Mouse (Mus musculus) liver, embryonic 12.5 days (tissue): ENCODE results near the gene Rhot1. TPM values are rescaled to one million over a fixed set of nuclear protein-coding genes. Genes with fewer than 3 reads are reported as not detected.
"Not testable (repeated sequence)": the region's sequence is repeated elsewhere in the genome, so short reads cannot be mapped to it uniquely, and the experiment has no call there.

Experiments
- ATAC-seq: fragments of 200-750 bp; cut with Nextera tagmentation; 2 replicates; pipeline ENCODE4 v1.8.0; 2017; ENCODE audit warnings: moderate number of reproducible peaks, mild to moderate bottlenecking, moderate library complexity
- H3K27ac ChIP-seq: fragments of 300-500 bp; sonication (generic); 2 replicates; pipeline ENCODE4 v1.5.1; 2016; ENCODE audit warnings: mild to moderate bottlenecking
- H3K27me3 ChIP-seq: fragments of 300-500 bp; sonication (generic); replicated peaks from 2 replicates; pipeline ENCODE4 v1.6.1; 2016; ENCODE audit warnings: mild to moderate bottlenecking, moderate library complexity
- H3K36me3 ChIP-seq: fragments of 300-500 bp; sonication (generic); 2 replicates; pipeline ENCODE4 v1.6.1; 2016; ENCODE audit warnings: mild to moderate bottlenecking, moderate library complexity
- H3K4me1 ChIP-seq: fragments of 300-500 bp; sonication (generic); 2 replicates; pipeline ENCODE4 v1.6.1; 2016
- H3K4me2 ChIP-seq: fragments of 300-500 bp; sonication (generic); 2 replicates; pipeline ENCODE4 v1.6.1; 2016; ENCODE audit warnings: mild to moderate bottlenecking, moderate library complexity
- H3K4me3 ChIP-seq: fragments of 300-500 bp; sonication (generic); 2 replicates; pipeline ENCODE4 v1.5.1; 2016; ENCODE audit warnings: mild to moderate bottlenecking, moderate library complexity
- H3K9ac ChIP-seq: fragments of 300-500 bp; sonication (generic); 2 replicates; pipeline ENCODE4 v1.6.1; 2016; ENCODE audit warnings: mild to moderate bottlenecking, moderate library complexity
- H3K9me3 ChIP-seq: fragments of 300-500 bp; sonication (generic); replicated peaks from 2 replicates; pipeline ENCODE4 v1.6.1; 2016; ENCODE audit warnings: mild to moderate bottlenecking, moderate library complexity
- WGBS: fragments of 180-500 bp; shearing (Covaris S2); methylation state at CpG from one replicate; pipeline ENCODE4 v1.1.7; 2016; ENCODE audit not compliant: insufficient replicate concordance; 5-methylcytosine and 5-hydroxymethylcytosine counted together
- polyA plus RNA-seq: library from polyadenylated mRNA; unstranded; fragments of >200 nt; fragmentation: Nextera tagmentation; extraction: Ambion mirVana; gene quantifications from 2 replicates; pipeline ENCODE4 v1.2.1, GENCODE M21; 2016

Gene Rhot1
- polyA plus RNA-seq, 1 experiment from 2014 or later: 36.7 TPM

- H3K9ac ChIP-seq: no peak overlapping the region
- H3K9me3 ChIP-seq: no peaks in the 10 kb centered on the region
- H3K4me3 ChIP-seq: no peak overlapping the region
- H3K27ac ChIP-seq: no peak overlapping the region
- H3K36me3 ChIP-seq: peaks cover 6% of the 10 kb centered on the region
- H3K4me2 ChIP-seq: no peak overlapping the region
- no peaks in the 10 kb centered on the region for H3K4me1 ChIP-seq
- 91% methylated on average over 2 of the region's 2 CpGs for WGBS
- H3K27me3 ChIP-seq: no peaks in the 10 kb centered on the region
- ATAC-seq: no peak
Measured at GRCm38 (mm10) chr11:80199773-80200172, 9.0 kb upstream of the Rhot1 start.

- no peak for ATAC-seq
- H3K27me3 ChIP-seq: no peaks in the 10 kb centered on the region
- H3K4me3 ChIP-seq: no peak overlapping the region
- H3K27ac ChIP-seq: no peak overlapping the region
- H3K36me3 ChIP-seq: 0 out of 2 replicates have a peak, but pooled peaks cover under 1% of the 10 kb centered on the region
- WGBS: 53% methylated on average over 1 of the region's 1 CpGs
- H3K4me1 ChIP-seq: no peaks in the 10 kb centered on the region
- no peak overlapping the region for H3K4me2 ChIP-seq
- H3K9me3 ChIP-seq: no peaks in the 10 kb centered on the region
- H3K9ac ChIP-seq: no peak overlapping the region
Measured at GRCm38 (mm10) chr11:80200326-80200725, 8.5 kb upstream of the Rhot1 start.

- Histone ChIP-seq H3K27ac (no peak overlapping the region), H3K9me3 (no peaks in the 10 kb centered on the region), H3K4me2 (no peak overlapping the region), H3K9ac (no peak overlapping the region), H3K36me3 (no peaks in the 10 kb centered on the region), H3K27me3 (no peaks in the 10 kb centered on the region), H3K4me3 (no peak overlapping the region), H3K4me1 (no peaks in the 10 kb centered on the region)
- no peak for ATAC-seq
- 70% methylated on average over 6 of the region's 6 CpGs for WGBS
Measured at GRCm38 (mm10) chr11:80202296-80202695, 6.5 kb upstream of the Rhot1 start.

GRCm38 (mm10) chr11:80204037-80204436 is 4.8 kb upstream of the Rhot1 start:
- WGBS: 68% methylated on average over 3 of the region's 3 CpGs
- Histone ChIP-seq H3K4me1 (peaks cover 3% of the 10 kb centered on the region), H3K27me3 (no peaks in the 10 kb centered on the region), H3K27ac (no peak overlapping the region), H3K9ac (no peak overlapping the region), H3K9me3 (no peaks in the 10 kb centered on the region), H3K4me3 (no peak overlapping the region), H3K36me3 (no peaks in the 10 kb centered on the region), H3K4me2 (no peak overlapping the region)
- no peak for ATAC-seq

GRCm38 (mm10) chr11:80204941-80205340 is 3.9 kb upstream of the Rhot1 start:
- H3K4me2 ChIP-seq: no peak overlapping the region
- H3K4me1 ChIP-seq: peaks cover 5% of the 10 kb centered on the region
- H3K9ac ChIP-seq: no peak overlapping the region
- no peaks in the 10 kb centered on the region for H3K36me3 ChIP-seq
- no peaks in the 10 kb centered on the region for H3K27me3 ChIP-seq
- no peak for ATAC-seq
- H3K4me3 ChIP-seq: no peak overlapping the region
- no peaks in the 10 kb centered on the region for H3K9me3 ChIP-seq
- no peak overlapping the region for H3K27ac ChIP-seq
- WGBS: 52% methylated on average over 5 of the region's 5 CpGs

GRCm38 (mm10) chr11:80208465-80208859 is 357 bp upstream of the Rhot1 start:
- H3K4me3 ChIP-seq: peak overlapping the region; percentile 74; the same call in 1 of the 2 replicates
- ATAC-seq: 0 out of 2 replicates have a peak, but pooled peaks have one; percentile 3
- peak overlapping the region; percentile 80 for H3K4me2 ChIP-seq
- WGBS: 34% methylated on average over 7 of the region's 7 CpGs
- H3K36me3 ChIP-seq: peaks cover 12% of the 10 kb centered on the region
- no peaks in the 10 kb centered on the region for H3K9me3 ChIP-seq
- no peak overlapping the region for H3K27ac ChIP-seq
- H3K9ac ChIP-seq: no peak overlapping the region
- no peaks in the 10 kb centered on the region for H3K27me3 ChIP-seq
- H3K4me1 ChIP-seq: peaks cover 29% of the 10 kb centered on the region

- Histone ChIP-seq H3K4me3 (peak overlapping the region; percentile 74), H3K27ac (no peak overlapping the region), H3K36me3 (peaks cover 27% of the 10 kb centered on the region), H3K4me2 (peak overlapping the region; percentile 80), H3K4me1 (peaks cover 29% of the 10 kb centered on the region), H3K9me3 (no peaks in the 10 kb centered on the region), H3K27me3 (no peaks in the 10 kb centered on the region), H3K9ac (peak overlapping the region; percentile 95)
- ATAC-seq: no peak
- WGBS: 22% methylated on average over 6 of the region's 6 CpGs
Measured at GRCm38 (mm10) chr11:80210321-80210720, 1.5 kb downstream of the Rhot1 start.

GRCm38 (mm10) chr11:80212282-80212681 is 3.5 kb downstream of the Rhot1 start:
- no peak overlapping the region for H3K9ac ChIP-seq
- no peak overlapping the region for H3K27ac ChIP-seq
- H3K4me3 ChIP-seq: no peak overlapping the region
- no peaks in the 10 kb centered on the region for H3K27me3 ChIP-seq
- WGBS: 85% methylated on average over 2 of the region's 2 CpGs
- H3K36me3 ChIP-seq: peaks cover 39% of the 10 kb centered on the region
- no peak for ATAC-seq
- H3K4me1 ChIP-seq: peaks cover 29% of the 10 kb centered on the region
- H3K9me3 ChIP-seq: no peaks in the 10 kb centered on the region
- H3K4me2 ChIP-seq: no peak overlapping the region

- no peak overlapping the region for H3K4me3 ChIP-seq
- no peak overlapping the region for H3K4me2 ChIP-seq
- H3K9ac ChIP-seq: no peak overlapping the region
- H3K27me3 ChIP-seq: no peaks in the 10 kb centered on the region
- no peak for ATAC-seq
- peaks cover 46% of the 10 kb centered on the region for H3K36me3 ChIP-seq
- no peaks in the 10 kb centered on the region for H3K9me3 ChIP-seq
- H3K27ac ChIP-seq: no peak overlapping the region
- peaks cover 21% of the 10 kb centered on the region for H3K4me1 ChIP-seq
- 72% methylated on average over 3 of the region's 3 CpGs for WGBS
Measured at GRCm38 (mm10) chr11:80215291-80215690, 6.5 kb downstream of the Rhot1 start.

- Histone ChIP-seq H3K27me3 (no peaks in the 10 kb centered on the region), H3K4me2 (no peak overlapping the region), H3K9ac (no peak overlapping the region), H3K27ac (no peak overlapping the region), H3K9me3 (no peaks in the 10 kb centered on the region), H3K4me3 (no peak overlapping the region), H3K36me3 (peaks cover 61% of the 10 kb centered on the region), H3K4me1 (no peaks in the 10 kb centered on the region)
- WGBS: 78% methylated on average over 11 of the region's 11 CpGs
- no peak for ATAC-seq
Measured at GRCm38 (mm10) chr11:80218657-80219293, 10.0 kb downstream of the Rhot1 start.

- not testable (repeated sequence) for H3K9ac ChIP-seq, H3K4me2 ChIP-seq, ATAC-seq, H3K27me3 ChIP-seq, H3K4me3 ChIP-seq, H3K4me1 ChIP-seq, H3K9me3 ChIP-seq, H3K27ac ChIP-seq
- H3K36me3 ChIP-seq: peaks cover 67% of the 10 kb centered on the region
- 66% methylated on average over 4 of the region's 5 CpGs for WGBS
Measured at GRCm38 (mm10) chr11:80230066-80230465, 21.2 kb downstream of the Rhot1 start.

- Histone ChIP-seq H3K27ac (no peak overlapping the region), H3K4me1 (no peaks in the 10 kb centered on the region), H3K36me3 (peaks cover 56% of the 10 kb centered on the region), H3K27me3 (no peaks in the 10 kb centered on the region), H3K9me3 (no peaks in the 10 kb centered on the region), H3K9ac (no peak overlapping the region), H3K4me2 (no peak overlapping the region), H3K4me3 (no peak overlapping the region)
- 76% methylated on average over 3 of the region's 3 CpGs for WGBS
- no peak for ATAC-seq
Measured at GRCm38 (mm10) chr11:80237278-80237677, 28.5 kb downstream of the Rhot1 start.

GRCm38 (mm10) chr11:80238306-80238705 is 29.5 kb downstream of the Rhot1 start:
- 76% methylated on average over 4 of the region's 4 CpGs for WGBS
- Histone ChIP-seq H3K27ac (no peak overlapping the region), H3K4me2 (no peak overlapping the region), H3K36me3 (peaks cover 56% of the 10 kb centered on the region), H3K9ac (no peak overlapping the region), H3K4me3 (no peak overlapping the region), H3K9me3 (no peaks in the 10 kb centered on the region), H3K27me3 (no peaks in the 10 kb centered on the region), H3K4me1 (no peaks in the 10 kb centered on the region)
- ATAC-seq: no peak
